Mouse (Mus musculus) small intestine, adult 10 weeks (tissue): ENCODE data around the gene Atp8b3. TPM values are rescaled to one million over a fixed set of nuclear protein-coding genes. Genes with fewer than 3 reads are reported as not detected.

Experiments
- polyA plus RNA-seq: library from polyadenylated mRNA; stranded (reverse); fragments of 350-450 nt; fragmentation: Illumina TruSeq; extraction: RNeasy Lipid Tissue Mini Kit (QIAGEN cat#74804); gene quantifications from one replicate; pipeline ENCODE4 v1.2.3, GENCODE M21; 2014; ENCODE audit warnings: low replicate concordance

Atp8b3 gene
- polyA plus RNA-seq = not detected

DNA sequence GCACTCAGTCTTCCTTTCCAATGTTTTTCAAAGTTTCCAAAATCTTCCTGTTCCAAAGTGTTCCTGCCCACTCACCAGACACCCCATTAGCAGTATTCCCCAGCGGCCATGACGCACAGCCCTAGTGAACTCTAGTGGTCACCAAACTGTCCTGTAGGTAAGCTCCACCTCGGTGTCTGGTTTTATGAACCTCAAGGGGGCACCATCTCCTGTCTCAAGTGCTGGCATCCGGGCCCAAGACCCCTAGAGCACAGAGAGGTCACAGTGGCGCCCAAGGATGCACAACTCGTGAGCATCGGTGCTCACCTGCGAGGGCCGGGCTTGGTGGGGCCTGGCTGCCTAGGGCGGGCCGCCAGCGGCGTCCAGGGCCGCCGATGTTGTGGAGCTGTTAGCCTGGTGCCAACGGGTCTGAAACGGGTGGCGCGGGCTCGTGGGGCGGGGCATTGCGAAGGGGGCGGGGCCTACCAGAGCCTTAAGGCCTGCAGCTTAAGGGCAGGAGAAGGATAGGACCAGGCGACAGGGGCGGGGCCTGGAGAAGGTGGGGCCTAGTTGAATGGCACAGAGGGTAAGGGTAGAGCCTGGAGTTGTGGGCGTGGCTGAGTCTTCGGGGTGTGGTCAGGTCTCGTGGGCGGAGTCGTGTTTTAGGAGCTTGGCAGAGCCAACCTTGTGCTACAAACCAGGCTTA, at the start of gene Atp8b3:
TSS of gene Atp8b3 (minus strand) at position 415 of the 685 bp plus-strand sequence.

DNA sequence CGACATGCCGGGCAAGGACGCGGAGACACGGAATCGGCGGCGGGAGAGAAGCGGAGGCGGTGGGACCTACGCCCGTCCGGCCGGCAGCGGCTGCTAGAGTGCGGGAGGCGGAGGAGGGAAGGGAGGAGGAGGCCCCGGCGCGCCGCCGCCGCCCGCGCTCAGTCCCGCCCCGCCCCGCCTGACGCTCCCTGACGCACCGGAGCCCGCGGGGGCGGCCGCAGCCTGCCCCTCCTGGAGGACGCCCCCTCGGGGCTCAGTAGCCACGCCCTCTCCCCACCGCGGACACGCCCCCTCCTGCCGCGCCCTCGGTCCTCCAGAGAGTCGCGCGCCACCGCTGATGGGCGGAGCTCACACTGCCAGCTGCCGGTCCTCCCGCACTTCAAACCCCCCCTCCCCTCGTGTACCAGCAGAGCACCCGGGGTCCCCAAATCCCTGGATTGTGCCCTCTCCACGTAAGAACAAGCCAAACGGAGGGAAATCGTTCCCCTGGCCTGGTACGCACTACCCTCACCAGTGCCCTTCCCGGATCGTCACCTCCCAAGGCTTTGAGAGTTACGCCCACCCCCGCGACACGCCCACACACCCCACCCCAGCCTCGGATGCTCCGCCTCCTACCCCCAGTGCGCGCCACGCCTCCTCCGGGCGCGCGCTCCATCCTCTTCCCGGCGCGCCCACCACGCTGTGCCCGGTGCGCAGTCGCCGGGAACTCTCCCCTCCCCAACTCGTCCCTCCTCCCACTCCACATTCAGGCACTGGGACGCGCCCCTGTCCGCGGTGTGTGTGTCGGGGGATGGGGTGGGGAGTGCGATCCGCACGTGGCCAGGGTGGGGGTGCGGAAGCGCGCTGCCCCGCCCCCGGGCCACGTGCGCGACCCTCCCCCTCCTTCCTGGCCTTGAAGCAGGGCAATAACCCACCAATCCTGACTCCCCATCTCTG, 38.5 kb upstream of the Atp8b3 start, which contains the start of gene Klf16:
TSS of gene Klf16 (minus strand) at position 127 of the 936 bp plus-strand sequence.

DNA sequence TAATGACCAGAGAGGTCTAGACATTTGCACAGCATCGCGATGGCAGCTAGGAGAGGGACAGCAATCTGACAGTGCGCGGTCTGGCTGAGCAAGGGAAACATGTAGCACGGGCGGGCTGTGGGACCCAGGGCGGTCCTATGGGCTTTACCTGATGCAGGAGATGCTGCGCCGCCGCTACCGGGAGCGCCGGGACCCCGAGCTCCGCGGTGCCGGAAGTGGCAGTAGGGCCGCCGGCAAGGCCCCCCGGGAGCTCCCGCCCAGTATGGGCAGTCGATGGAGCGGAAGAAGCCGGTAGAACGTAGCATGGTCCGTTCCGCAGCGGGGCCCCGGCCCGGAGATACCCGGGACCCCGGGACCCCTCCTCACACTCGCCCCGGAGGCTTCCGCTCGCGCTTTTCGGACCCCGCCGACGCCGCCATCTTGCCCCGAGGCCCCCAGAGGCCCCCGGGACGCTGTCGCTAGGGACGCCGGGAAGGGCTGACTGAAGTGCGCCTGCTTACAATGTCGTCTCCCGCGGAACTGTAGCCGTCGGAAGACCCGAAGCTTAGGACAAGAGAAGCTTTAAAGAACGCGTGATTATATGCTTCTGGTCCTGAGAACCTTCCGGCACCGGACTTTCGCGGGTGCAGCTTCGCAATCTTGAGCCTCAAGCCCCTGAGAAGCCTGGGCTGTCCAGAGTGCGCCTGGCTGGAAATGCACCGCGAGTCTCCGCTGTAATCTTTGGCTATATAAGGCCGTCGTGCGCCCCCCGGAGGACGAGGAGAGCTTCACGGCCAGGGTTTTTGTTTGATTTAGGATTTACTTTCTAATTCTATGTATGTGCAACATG, 22.4 kb upstream of the Atp8b3 start, which contains the start of gene Rexo1:
TSS of gene Rexo1 (minus strand) at position 445 of the 829 bp plus-strand sequence.

DNA sequence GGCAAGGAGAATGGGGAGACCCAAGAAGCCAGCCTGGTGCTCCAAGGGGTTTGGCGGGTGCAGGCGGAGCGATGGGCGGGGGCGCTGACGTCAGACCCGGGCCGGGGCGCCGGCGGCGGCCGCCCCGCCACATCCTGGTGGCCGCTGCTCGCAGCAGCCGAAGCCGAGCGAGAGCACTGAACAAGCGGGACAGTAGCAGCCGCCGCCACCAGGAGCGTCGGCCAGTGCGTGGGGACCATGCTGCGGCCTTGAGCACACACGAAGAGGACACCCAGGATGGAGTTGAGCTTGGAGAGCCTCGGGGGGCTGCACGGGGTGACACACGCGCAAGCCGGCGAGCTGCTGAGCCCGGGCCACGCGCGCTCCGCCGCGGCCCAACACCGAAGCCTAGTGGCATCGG, 44.2 kb downstream of the Atp8b3 start, which contains the start of gene Onecut3:
TSS of gene Onecut3 (plus strand) at position 104 of the 400 bp plus-strand sequence.

Other genes starting within 250 kb of the Atp8b3 start
- gene Rps15, start 246.7 kb downstream of the Atp8b3 start, polyA plus RNA-seq = 1.6 TPM
- gene Apc2, start 243.1 kb downstream of the Atp8b3 start, polyA plus RNA-seq = not detected
- gene 2310011J03Rik, start 218.6 kb downstream of the Atp8b3 start, polyA plus RNA-seq = 0.52 TPM
- gene Pcsk4, start 209.6 kb downstream of the Atp8b3 start, polyA plus RNA-seq = not detected
- 5.9 TPM for gene Reep6, start 209.2 kb downstream of the Atp8b3 start, polyA plus RNA-seq
- gene Adamtsl5, start 190.7 kb downstream of the Atp8b3 start, polyA plus RNA-seq = 5.3 TPM
- gene Plk5, start 182.7 kb downstream of the Atp8b3 start, polyA plus RNA-seq = not detected
- gene Mex3d, start 151.5 kb downstream of the Atp8b3 start, polyA plus RNA-seq = 2.9 TPM
- gene Mbd3, start 139.6 kb downstream of the Atp8b3 start, polyA plus RNA-seq = not detected
- gene Uqcr11, start 132.3 kb downstream of the Atp8b3 start, polyA plus RNA-seq = 1.4 TPM
- gene Tcf3, start 105.5 kb downstream of the Atp8b3 start, polyA plus RNA-seq = 4.8 TPM
- 0.11 TPM for gene Onecut3, start 44.3 kb downstream of the Atp8b3 start, polyA plus RNA-seq
- gene Rexo1, start 22.4 kb upstream of the Atp8b3 start, polyA plus RNA-seq = 0.15 TPM
- gene Klf16, start 38.2 kb upstream of the Atp8b3 start, polyA plus RNA-seq = 1.0 TPM
- not detected for gene Abhd17a, start 51.2 kb upstream of the Atp8b3 start, polyA plus RNA-seq
- gene Scamp4, start 63.7 kb upstream of the Atp8b3 start, polyA plus RNA-seq = 1.3 TPM
- not detected for gene Adat3, start 63.8 kb upstream of the Atp8b3 start, polyA plus RNA-seq
- not detected for gene Gm49322, start 66.9 kb upstream of the Atp8b3 start, polyA plus RNA-seq
- gene Csnk1g2, start 83.7 kb upstream of the Atp8b3 start, polyA plus RNA-seq = 0.41 TPM
- 0.19 TPM for gene Btbd2, start 117.9 kb upstream of the Atp8b3 start, polyA plus RNA-seq
- gene Mknk2, start 139.0 kb upstream of the Atp8b3 start, polyA plus RNA-seq = 0.56 TPM
- gene Mob3a, start 162.9 kb upstream of the Atp8b3 start, polyA plus RNA-seq = 2.5 TPM
- not detected for gene Izumo4, start 163.1 kb upstream of the Atp8b3 start, polyA plus RNA-seq
- 7.6 TPM for gene Ap3d1, start 203.1 kb upstream of the Atp8b3 start, polyA plus RNA-seq
- gene Dot1l, start 216.1 kb upstream of the Atp8b3 start, polyA plus RNA-seq = 4.4 TPM